Mouse (Mus musculus): ENCODE measurements around the gene C2cd6. TPM values are rescaled to one million over a fixed set of nuclear protein-coding genes. Genes with fewer than 3 reads are reported as not detected.
A peak's percentile ranks its signal among the peaks of the same experiment; 100 is the strongest.

C2cd6 gene
- not detected for polyA plus RNA-seq (2021)

- ATAC-seq: no peak
- no peaks in the 10 kb centered on the region for H3K27me3 ChIP-seq
- ChIA-PET CTCF (no interaction called here), POLR2A (no interaction called here)
- in situ Hi-C loops (cut with MboI; ENCODE audit: low pct_unique_long_range_greater_than_20kb): no loop called here
- DNase-seq (ENCODE audit: low read depth, low spot score): no peak
- TF ChIP-seq CTCF (IDR thresholded peaks at IDR 0.05): no peak
These were observed at the start of gene C2cd6 for GRCm38 (mm10) chr1:59094705-59095104. TSS of gene C2cd6 (minus strand) at chr1:59094900.

GRCm38 (mm10) chr1:59142809-59143208 is 48.1 kb upstream of the C2cd6 start:
- TF ChIP-seq CTCF (IDR thresholded peaks at IDR 0.05): peak; percentile 86

GRCm38 (mm10) chr1:59134419-59134818 is 39.7 kb upstream of the C2cd6 start:
- H3K27me3 ChIP-seq: peaks cover 4% of the 10 kb centered on the region

More at GRCm38 (mm10) chr1:59142809-59143208, 48.1 kb upstream of the C2cd6 start:
- CTCF ChIA-PET: interaction anchor here (0.9 to 1.8 kb wide), 10 partner anchors 9 to 95 kb away, joined by 3 to 6 read pairs (median 4); no protein-coding TSS in a partner anchor
- POLR2A ChIA-PET: no interaction called here
- no peaks in the 10 kb centered on the region for H3K27me3 ChIP-seq
- DNase-seq (ENCODE audit: low read depth, low spot score) (no peak), ATAC-seq (no peak)
- in situ Hi-C loops (cut with MboI; ENCODE audit: low pct_unique_long_range_greater_than_20kb): loop anchor here (5.0 kb wide), 2 partner anchors 76 to 136 kb away; no protein-coding TSS in a partner anchor

GRCm38 (mm10) chr1:59128879-59129278 is 34.2 kb upstream of the C2cd6 start:
- TF ChIP-seq CTCF (IDR thresholded peaks at IDR 0.05): no peak
- ATAC-seq: no peak
- POLR2A ChIA-PET: no interaction called here
- DNase-seq (ENCODE audit: low read depth, low spot score): no peak
- peaks cover 13% of the 10 kb centered on the region for H3K27me3 ChIP-seq
- in situ Hi-C loops (cut with MboI; ENCODE audit: low pct_unique_long_range_greater_than_20kb): no loop called here
- CTCF ChIA-PET: interaction anchor here (1.7 kb wide), 1 partner anchor 14 kb away, joined by 6 read pairs; no protein-coding TSS in a partner anchor

More at GRCm38 (mm10) chr1:59134419-59134818, 39.7 kb upstream of the C2cd6 start:
- no peak for DNase-seq (ENCODE audit: low read depth, low spot score)
- CTCF ChIA-PET: interaction anchor here (0.6 kb wide), 1 partner anchor 10 kb away, joined by 3 read pairs; no protein-coding TSS in a partner anchor
- no peak for TF ChIP-seq CTCF (IDR thresholded peaks at IDR 0.05)
- POLR2A ChIA-PET: interaction anchor here (0.8 kb wide), 1 partner anchor 24 kb away, joined by 3 read pairs; no protein-coding TSS in a partner anchor
- ATAC-seq: no peak
- in situ Hi-C loops (cut with MboI; ENCODE audit: low pct_unique_long_range_greater_than_20kb): no loop called here

GRCm38 (mm10) chr1:59125558-59125957 is 30.9 kb upstream of the C2cd6 start:
- DNase-seq (ENCODE audit: low read depth, low spot score) (no peak), ATAC-seq (no peak)
- ChIA-PET CTCF (interaction anchor here (1.2 kb wide), 1 partner anchor 113 kb away, joined by 3 read pairs; no protein-coding TSS in a partner anchor), POLR2A (no interaction called here)
- TF ChIP-seq CTCF (IDR thresholded peaks at IDR 0.05): no peak
- in situ Hi-C loops (cut with MboI; ENCODE audit: low pct_unique_long_range_greater_than_20kb): no loop called here
- H3K27me3 ChIP-seq: peaks cover 9% of the 10 kb centered on the region

- no peaks in the 10 kb centered on the region for H3K27me3 ChIP-seq
- ATAC-seq (peak; percentile 94), DNase-seq (ENCODE audit: low read depth, low spot score) (peak; percentile 75)
- POLR2A ChIA-PET: interaction anchor here (1.0 kb wide), 1 partner anchor 11 kb away, joined by 4 read pairs; no protein-coding TSS in a partner anchor
- TF ChIP-seq CTCF (IDR thresholded peaks at IDR 0.05): no peak
- in situ Hi-C loops (cut with MboI; ENCODE audit: low pct_unique_long_range_greater_than_20kb): no loop called here
- CTCF ChIA-PET: no interaction called here
These were observed 25.2 kb upstream of the C2cd6 start, which contains the start of gene Tmem237 for GRCm38 (mm10) chr1:59119720-59120457. TSS of gene Tmem237 (minus strand) at chr1:59120408.

GRCm38 (mm10) chr1:59110524-59110923 is 15.8 kb upstream of the C2cd6 start:
- TF ChIP-seq CTCF (IDR thresholded peaks at IDR 0.05): no peak
- CTCF ChIA-PET: no interaction called here
- no peak for ATAC-seq
- in situ Hi-C loops (cut with MboI; ENCODE audit: low pct_unique_long_range_greater_than_20kb): no loop called here
- no peaks in the 10 kb centered on the region for H3K27me3 ChIP-seq
- no peak for DNase-seq (ENCODE audit: low read depth, low spot score)
- POLR2A ChIA-PET: no interaction called here

- ChIA-PET CTCF (interaction anchor here (0.6 kb wide), 1 partner anchor 321 kb away, joined by 3 read pairs; no protein-coding TSS in a partner anchor), POLR2A (no interaction called here)
- no peak for ATAC-seq
- in situ Hi-C loops (cut with MboI; ENCODE audit: low pct_unique_long_range_greater_than_20kb): no loop called here
- TF ChIP-seq CTCF (IDR thresholded peaks at IDR 0.05): no peak
- no peak for DNase-seq (ENCODE audit: low read depth, low spot score)
- H3K27me3 ChIP-seq: no peaks in the 10 kb centered on the region
These were observed 7.4 kb upstream of the C2cd6 start for GRCm38 (mm10) chr1:59102071-59102470.

GRCm38 (mm10) chr1:59101020-59101419 is 6.3 kb upstream of the C2cd6 start:
- no peak for DNase-seq (ENCODE audit: low read depth, low spot score)
- in situ Hi-C loops (cut with MboI; ENCODE audit: low pct_unique_long_range_greater_than_20kb): no loop called here
- no peak for TF ChIP-seq CTCF (IDR thresholded peaks at IDR 0.05)
- CTCF ChIA-PET: interaction anchor here (1.1 to 1.4 kb wide), 2 partner anchors 10 to 13 kb away, joined by 3 read pairs; no protein-coding TSS in a partner anchor
- no peaks in the 10 kb centered on the region for H3K27me3 ChIP-seq
- no peak for ATAC-seq
- POLR2A ChIA-PET: no interaction called here

- DNase-seq (ENCODE audit: low read depth, low spot score) (no peak), ATAC-seq (peak; percentile 44)
- ChIA-PET CTCF (interaction anchor here (1.3 to 1.8 kb wide), 2 partner anchors 72 to 94 kb away, joined by 3 to 4 read pairs; no protein-coding TSS in a partner anchor), POLR2A (no interaction called here)
- H3K27me3 ChIP-seq: peaks cover 50% of the 10 kb centered on the region
- peak; percentile 79 for TF ChIP-seq CTCF (IDR thresholded peaks at IDR 0.05)
- in situ Hi-C loops (cut with MboI; ENCODE audit: low pct_unique_long_range_greater_than_20kb): loop anchor here (5.0 kb wide), 1 partner anchor 166 kb away; the partner anchor contains the start of gene Als2
These were observed 23.8 kb downstream of the C2cd6 start for GRCm38 (mm10) chr1:59070867-59071266.

GRCm38 (mm10) chr1:59067976-59068375 is 26.7 kb downstream of the C2cd6 start:
- in situ Hi-C loops (cut with MboI; ENCODE audit: low pct_unique_long_range_greater_than_20kb): loop anchor here (5.0 to 10.0 kb wide), 2 partner anchors 74 to 557 kb away; no protein-coding TSS in a partner anchor
- no peak for ATAC-seq
- peaks cover 41% of the 10 kb centered on the region for H3K27me3 ChIP-seq
- DNase-seq (ENCODE audit: low read depth, low spot score): peak; percentile 1
- ChIA-PET CTCF (interaction anchor here (1.2 kb wide), 1 partner anchor 15 kb away, joined by 3 read pairs; no protein-coding TSS in a partner anchor), POLR2A (no interaction called here)
- peak; percentile 86 for TF ChIP-seq CTCF (IDR thresholded peaks at IDR 0.05)
